Mouse (Mus musculus) right cerebral cortex, adult 2 months (tissue): ENCODE measurements around the gene Magi1.
A peak's percentile ranks its signal among the peaks of the same experiment; 100 is the strongest.

Source experiments
- DNase-seq, 2 experiments: peaks; one replicate each; pipeline ENCODE4 v3.0.0; 2021 to 2022; ENCODE audit warnings: low spot score in 2 of 2

Magi1 gene

GRCm38 (mm10) chr6:93983551-93983950, 300.2 kb downstream of the Magi1 start:
- DNase-seq: no peak

- DNase-seq: no peak
Measured at GRCm38 (mm10) chr6:93981211-93981610, 302.5 kb downstream of the Magi1 start.

GRCm38 (mm10) chr6:93979241-93979640, 304.5 kb downstream of the Magi1 start:
- no peak for DNase-seq

GRCm38 (mm10) chr6:93968721-93969120, 315.0 kb downstream of the Magi1 start:
- no peak for DNase-seq

- DNase-seq: peak; percentile 20 to 21
Measured at GRCm38 (mm10) chr6:93962757-93963336, 320.9 kb downstream of the Magi1 start.

GRCm38 (mm10) chr6:93961782-93962181, 321.9 kb downstream of the Magi1 start:
- DNase-seq: no peak

- DNase-seq: no peak
Measured at GRCm38 (mm10) chr6:93957172-93957571, 326.5 kb downstream of the Magi1 start.

GRCm38 (mm10) chr6:93946612-93947011, 337.1 kb downstream of the Magi1 start:
- no peak for DNase-seq

- no peak for DNase-seq
Measured at GRCm38 (mm10) chr6:93936359-93936758, 347.4 kb downstream of the Magi1 start.

- no peak for DNase-seq
Measured at GRCm38 (mm10) chr6:93935793-93936192, 347.9 kb downstream of the Magi1 start.

- no peak for DNase-seq
Measured at GRCm38 (mm10) chr6:93934700-93935099, 349.0 kb downstream of the Magi1 start.

- DNase-seq: no peak
Measured at GRCm38 (mm10) chr6:93924568-93924967, 359.1 kb downstream of the Magi1 start.

- no peak for DNase-seq
Measured at GRCm38 (mm10) chr6:93923972-93924371, 359.7 kb downstream of the Magi1 start.

GRCm38 (mm10) chr6:93923351-93923750, 360.4 kb downstream of the Magi1 start:
- DNase-seq: no peak

- DNase-seq: no peak
Measured at GRCm38 (mm10) chr6:93922931-93923330, 360.8 kb downstream of the Magi1 start.

- peak; percentile 53 to 58 for DNase-seq
Measured at GRCm38 (mm10) chr6:93913226-93913861, 370.4 kb downstream of the Magi1 start.

GRCm38 (mm10) chr6:93912582-93913225, 371.0 kb downstream of the Magi1 start:
- DNase-seq: peak; percentile 57 to 68

- peak; percentile 20 to 31 for DNase-seq
Measured at GRCm38 (mm10) chr6:93912003-93912581, 371.6 kb downstream of the Magi1 start.

- no peak for DNase-seq
Measured at GRCm38 (mm10) chr6:93911420-93911819, 372.3 kb downstream of the Magi1 start.

GRCm38 (mm10) chr6:93909976-93910375, 373.7 kb downstream of the Magi1 start:
- DNase-seq: no peak

GRCm38 (mm10) chr6:93904987-93905386, 378.7 kb downstream of the Magi1 start:
- no peak for DNase-seq

GRCm38 (mm10) chr6:93902239-93902638, 381.5 kb downstream of the Magi1 start:
- DNase-seq: no peak

GRCm38 (mm10) chr6:93901408-93901807, 382.3 kb downstream of the Magi1 start:
- no peak for DNase-seq
